Mouse (Mus musculus): Measurements from ENCODE around the gene Sgpp2. TPM values are rescaled to one million over a fixed set of nuclear protein-coding genes. Genes with fewer than 3 reads are reported as not detected.

The Sgpp2 gene
- 1 to 10 TPM; 7.7 to 8.9 TPM for total RNA-seq (2021)

DNA sequence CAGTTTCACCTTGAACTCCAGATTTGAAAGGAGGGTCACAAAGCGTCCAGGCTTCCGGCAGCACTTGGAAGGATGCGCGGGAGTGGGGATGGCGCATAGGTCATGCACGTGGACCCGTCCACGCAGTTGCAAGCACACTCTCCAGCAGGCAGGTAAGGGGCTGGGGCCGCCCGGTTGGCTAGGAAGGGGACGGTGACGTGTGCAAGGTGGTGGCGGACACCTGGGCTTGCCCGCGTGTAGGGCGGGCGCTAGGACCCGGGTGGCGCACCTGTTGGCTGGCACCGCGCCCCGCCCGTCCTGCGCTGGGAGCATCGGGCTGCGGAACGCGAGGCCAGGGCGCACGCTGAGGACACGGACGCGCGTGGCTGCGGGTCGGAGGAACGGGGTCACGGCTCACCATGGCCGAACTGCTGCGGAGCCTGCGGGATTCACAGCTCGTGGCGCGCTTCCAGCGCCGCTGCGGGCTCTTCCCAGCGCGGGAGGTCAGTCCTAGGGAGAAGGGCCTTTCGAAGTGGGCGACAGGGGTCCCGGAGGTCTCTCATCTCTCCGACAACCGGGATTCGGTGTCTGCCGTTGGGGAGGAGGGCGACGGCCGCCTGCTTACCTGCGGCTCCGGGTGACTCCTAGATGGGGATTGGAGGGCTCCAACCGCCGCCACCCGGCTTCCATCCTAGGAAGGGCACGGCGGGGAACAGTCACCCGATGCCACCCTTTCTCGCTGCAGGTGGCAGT, at the start of gene Sgpp2:
Gene Sgpp2 (plus strand): TSS at position 325 of the 732 bp plus-strand sequence.
- intact Hi-C loops (cut with DNase I), result loop anchor here (2.0 to 5.0 kb wide), 3 partner anchors 62 to 109 kb away; no protein-coding TSS in a partner anchor
- peak; percentile 19 to 23 for DNase-seq (ENCODE audit: low spot score in 2 of 2)

DNA sequence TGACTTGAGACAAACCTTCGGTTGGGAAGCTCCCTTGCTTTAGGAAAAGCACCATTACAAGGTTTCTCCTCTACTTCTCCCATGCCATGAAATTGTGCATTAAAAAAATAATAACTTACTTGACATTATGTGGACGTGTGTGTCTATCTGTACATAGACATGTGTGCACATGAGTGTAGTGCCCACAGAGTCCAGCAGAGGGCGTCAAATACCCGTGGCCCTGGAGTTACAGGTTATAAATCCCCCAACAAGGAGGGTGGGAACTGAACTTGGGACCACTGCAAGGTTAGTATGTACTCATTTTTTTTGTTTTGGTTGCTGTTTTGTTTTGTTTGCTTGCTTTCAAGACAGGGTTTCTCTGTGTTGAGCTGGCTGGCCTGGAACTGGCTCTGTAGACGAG, 42.6 kb upstream of the Sgpp2 start:
- DNase-seq (ENCODE audit: low spot score in 2 of 2), result no peak
- intact Hi-C loops (cut with DNase I), result no loop called here

GRCm38 (mm10) chr1:78272915-78273314, 37.2 kb upstream of the Sgpp2 start:
- intact Hi-C loops (cut with DNase I), result no loop called here
- no peak for DNase-seq (ENCODE audit: low spot score in 2 of 2)

GRCm38 (mm10) chr1:78279128-78279527, 31.0 kb upstream of the Sgpp2 start:
- intact Hi-C loops (cut with DNase I), result no loop called here
- no peak for DNase-seq (ENCODE audit: low spot score in 2 of 2)

- intact Hi-C loops (cut with DNase I), result no loop called here
- no peak for DNase-seq (ENCODE audit: low spot score in 2 of 2)
Measured at GRCm38 (mm10) chr1:78292397-78292796, 17.7 kb upstream of the Sgpp2 start.

DNA sequence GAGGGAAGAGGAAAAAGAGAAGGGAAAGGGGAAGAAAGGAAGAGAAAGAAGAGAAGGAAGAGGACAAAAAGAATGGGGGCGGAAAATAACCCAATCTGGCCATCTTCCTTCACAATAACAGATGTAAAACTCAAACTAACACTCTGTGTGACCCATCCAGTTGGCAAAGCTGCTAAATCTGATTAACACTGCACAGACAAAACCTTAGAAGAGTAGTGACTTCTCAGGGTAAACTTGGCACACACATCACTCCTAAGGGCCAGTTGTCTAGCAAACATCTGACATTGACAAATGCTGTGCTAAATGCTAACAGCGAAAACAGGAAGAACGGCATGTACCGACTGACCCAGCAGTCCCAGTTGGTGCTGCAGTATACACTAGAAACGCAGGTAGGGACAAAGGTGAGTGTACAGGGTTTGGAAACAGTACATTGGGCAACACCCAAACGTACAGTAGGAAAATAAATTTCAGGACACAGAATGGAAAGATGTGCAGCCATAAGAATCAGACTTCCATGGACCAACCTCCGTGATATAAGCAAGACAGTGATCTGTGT, 10.4 kb upstream of the Sgpp2 start:
- DNase-seq (ENCODE audit: low spot score in 2 of 2), result no peak
- intact Hi-C loops (cut with DNase I), result no loop called here

DNA sequence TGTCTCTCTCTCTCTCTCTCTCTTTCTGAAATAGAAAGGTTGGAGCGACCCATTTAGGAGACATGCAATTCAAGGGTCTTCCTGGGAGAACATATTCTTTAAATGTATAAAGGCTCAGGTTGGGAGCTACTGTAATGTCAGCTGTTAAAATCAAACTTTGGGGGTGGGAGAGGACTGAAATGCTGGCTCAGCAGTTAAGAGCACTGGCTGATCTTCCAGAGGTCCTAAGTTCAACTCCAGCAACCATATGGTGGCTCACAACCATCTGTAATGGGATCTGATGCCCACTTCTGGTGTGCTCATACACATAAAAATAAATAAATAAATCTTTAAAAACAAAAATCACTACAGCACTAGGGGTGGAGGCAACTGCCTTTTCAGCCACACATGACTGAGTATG, 1.5 kb upstream of the Sgpp2 start:
- DNase-seq (ENCODE audit: low spot score in 2 of 2), result no peak

DNA sequence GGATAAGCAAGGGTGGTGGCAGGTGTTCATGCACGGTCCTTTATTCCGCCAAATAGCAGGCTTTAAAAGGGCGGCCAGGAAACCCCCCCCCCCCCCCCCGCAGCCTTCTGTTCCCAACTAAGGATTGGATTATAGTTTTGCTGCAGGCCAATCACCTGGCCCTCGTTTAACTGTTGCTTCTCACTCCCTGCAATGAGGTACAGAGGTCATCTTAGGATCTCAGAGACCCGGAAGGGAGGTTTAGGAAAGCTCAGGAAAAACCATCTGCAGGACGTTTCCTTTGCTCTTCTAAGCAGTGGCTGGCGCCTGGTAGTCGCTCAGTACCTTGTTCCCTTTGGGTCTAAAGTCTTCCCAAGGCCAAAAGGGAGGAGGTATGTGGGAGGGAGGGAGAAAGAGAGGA, 865 bp upstream of the Sgpp2 start:
- no peak for DNase-seq (ENCODE audit: low spot score in 2 of 2)
- intact Hi-C loops (cut with DNase I), result no loop called here

More for the DNA sequence above, 1.5 kb upstream of the Sgpp2 start:
- intact Hi-C loops (cut with DNase I), result no loop called here

GRCm38 (mm10) chr1:78310861-78311341, 756 bp downstream of the Sgpp2 start:
- peak; percentile 16 to 61 for DNase-seq (ENCODE audit: low spot score in 2 of 2)
- intact Hi-C loops (cut with DNase I), result loop anchor here (2.0 to 5.0 kb wide), 3 partner anchors 61 to 108 kb away; no protein-coding TSS in a partner anchor

GRCm38 (mm10) chr1:78311482-78311881, 1.3 kb downstream of the Sgpp2 start:
- intact Hi-C loops (cut with DNase I), result loop anchor here (2.0 to 5.0 kb wide), 3 partner anchors 61 to 107 kb away; no protein-coding TSS in a partner anchor
- DNase-seq (ENCODE audit: low spot score in 2 of 2), result no peak

DNA sequence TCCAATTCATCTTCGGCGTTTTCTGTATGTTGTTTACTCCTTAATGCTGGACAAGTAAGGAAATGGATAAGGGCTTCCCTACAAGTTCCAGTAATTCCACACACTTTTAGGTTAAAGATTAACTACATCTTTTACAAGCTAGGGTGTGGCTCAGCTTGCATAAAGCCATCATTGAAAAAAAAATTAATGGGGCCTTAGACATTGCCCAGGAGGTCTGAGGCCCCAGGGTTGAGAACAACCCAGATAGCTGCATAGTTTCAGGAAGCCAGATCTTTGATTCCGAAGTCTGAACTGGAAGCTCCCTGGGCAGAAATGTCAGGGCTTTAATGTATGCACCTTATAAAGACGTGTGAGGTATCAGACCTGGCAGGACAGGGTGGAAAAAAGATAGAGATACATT, 2.8 kb downstream of the Sgpp2 start:
- intact Hi-C loops (cut with DNase I), result loop anchor here (5.0 kb wide), 2 partner anchors 59 to 96 kb away; no protein-coding TSS in a partner anchor
- no peak for DNase-seq (ENCODE audit: low spot score in 2 of 2)

DNA sequence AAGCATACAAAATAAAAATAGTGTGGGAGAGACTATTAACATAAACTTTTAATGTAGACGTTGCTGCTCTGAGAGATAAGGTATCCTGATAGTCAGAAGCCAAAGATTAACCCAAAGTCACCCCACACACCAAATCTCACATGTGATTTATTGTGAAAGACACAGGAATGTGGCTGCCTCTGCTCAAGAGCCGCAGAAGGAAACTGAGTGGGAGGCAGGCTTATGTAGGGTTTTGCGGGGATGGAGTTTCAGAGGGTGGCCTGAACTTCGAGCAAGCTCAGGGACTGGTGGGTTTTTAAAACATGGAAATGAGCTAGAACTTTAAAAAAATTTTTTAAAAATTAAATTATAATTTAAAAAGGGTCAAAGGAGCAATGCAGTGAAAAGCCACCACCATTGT, 3.8 kb downstream of the Sgpp2 start:
- DNase-seq (ENCODE audit: low spot score in 2 of 2), result peak in 1 of 2 experiments; percentile 5
- intact Hi-C loops (cut with DNase I), result loop anchor here (5.0 kb wide), 2 partner anchors 58 to 97 kb away; no protein-coding TSS in a partner anchor

DNA sequence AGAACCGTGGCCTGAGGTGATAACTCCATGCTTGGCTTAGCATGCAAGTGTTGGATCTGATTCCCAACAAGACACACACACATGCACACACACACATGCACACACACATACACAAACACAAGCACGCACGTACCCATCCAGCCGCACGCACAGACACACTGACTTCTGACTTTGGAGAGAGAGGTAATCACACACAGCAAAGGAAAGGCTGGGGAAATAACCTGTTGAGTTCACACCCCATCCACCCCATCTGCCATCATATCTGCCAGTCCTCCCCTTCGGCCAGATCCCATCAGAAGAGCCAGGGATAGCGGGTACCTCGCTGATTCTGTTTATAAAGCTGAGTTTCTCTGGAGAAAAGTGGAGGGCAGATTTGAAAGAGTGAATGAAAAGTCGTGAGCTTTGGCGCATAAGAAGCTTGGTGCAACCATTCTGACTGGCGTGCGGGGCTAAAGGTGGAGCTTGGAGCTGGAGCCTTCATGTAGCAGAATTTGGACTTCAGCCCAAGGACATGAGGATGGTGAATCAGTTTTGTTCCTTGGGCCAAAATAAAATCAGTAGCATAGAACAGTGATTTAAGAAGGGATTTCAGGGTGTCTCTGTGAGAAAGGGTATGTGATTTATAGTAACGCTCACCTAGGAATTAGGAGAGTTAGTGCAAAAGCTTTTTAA, 8.1 kb downstream of the Sgpp2 start:
- intact Hi-C loops (cut with DNase I), result no loop called here

DNA sequence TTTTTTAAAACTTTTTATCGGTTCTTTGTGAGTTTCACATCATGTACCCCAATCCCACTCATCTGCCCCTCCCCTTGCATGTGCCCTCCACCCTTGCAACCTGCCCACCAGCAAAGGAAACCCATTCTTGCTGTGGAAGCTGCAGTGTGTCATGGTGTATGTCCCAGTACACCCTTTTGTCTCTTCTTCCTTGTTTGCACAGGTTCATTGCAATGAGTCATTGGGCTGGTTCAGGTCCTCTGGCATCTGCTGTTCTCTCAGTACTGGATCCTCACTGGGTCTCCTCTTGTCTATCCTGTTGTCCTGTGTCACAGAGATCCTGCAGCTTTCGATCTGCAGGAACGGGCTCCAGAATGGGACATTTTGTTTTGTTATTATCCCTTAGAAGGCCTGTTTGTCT, 10.1 kb downstream of the Sgpp2 start:
- no peak for DNase-seq (ENCODE audit: low spot score in 2 of 2)
- intact Hi-C loops (cut with DNase I), result no loop called here

More for the DNA sequence above, 8.1 kb downstream of the Sgpp2 start:
- DNase-seq (ENCODE audit: low spot score in 2 of 2), result no peak

DNA sequence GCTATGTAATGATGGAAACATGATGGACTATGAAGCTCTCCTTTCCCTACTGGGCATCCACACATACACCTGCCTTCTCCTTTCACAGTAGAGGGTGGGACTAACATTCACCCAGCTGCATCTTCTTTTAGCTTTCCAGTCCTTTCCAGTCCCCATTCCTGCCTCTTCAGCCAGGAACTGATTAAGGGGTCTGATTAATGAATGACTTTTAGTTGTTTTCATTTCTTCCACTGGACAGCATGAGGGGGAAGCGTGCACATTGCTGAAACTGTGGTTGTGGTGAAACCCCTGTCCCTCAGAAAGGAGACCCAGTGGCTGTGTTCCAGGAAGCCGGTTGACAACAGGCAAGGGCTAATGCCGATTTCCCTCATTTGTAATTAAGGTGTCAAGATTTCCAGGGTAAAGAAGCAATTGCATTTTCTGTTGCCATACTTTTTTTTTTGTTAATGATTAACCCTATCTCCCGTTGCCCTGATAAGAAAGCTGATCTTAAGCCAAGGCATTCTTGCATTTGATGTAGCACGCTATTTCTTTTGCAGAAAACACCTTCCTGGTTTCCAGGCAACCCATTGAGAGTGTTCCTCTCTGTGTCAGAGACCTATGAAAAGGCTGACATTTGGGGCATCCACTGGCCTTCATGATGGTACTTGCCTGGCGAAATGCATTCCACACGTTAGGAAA, 12.1 kb downstream of the Sgpp2 start:
- intact Hi-C loops (cut with DNase I), result no loop called here
- no peak for DNase-seq (ENCODE audit: low spot score in 2 of 2)

DNA sequence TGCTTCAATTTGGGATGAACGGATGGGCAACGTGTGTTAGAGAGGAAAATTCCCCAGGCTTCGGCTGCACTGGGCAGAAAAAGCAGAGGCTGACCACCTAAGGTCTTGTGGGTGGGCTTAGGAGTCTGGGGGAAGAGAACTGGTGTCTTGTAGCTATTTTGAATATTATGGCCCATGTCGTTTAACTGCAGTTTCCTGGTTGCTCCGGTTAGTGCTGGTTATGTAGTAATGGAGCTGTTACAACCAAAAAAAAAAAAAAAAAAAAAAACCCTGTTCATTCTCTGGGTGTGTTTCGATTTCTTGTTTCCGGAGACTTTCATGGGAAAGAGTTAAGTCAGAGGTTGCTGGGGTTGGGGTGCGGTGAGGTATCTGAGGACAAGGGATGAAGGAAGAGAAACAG, 12.7 kb downstream of the Sgpp2 start:
- intact Hi-C loops (cut with DNase I), result no loop called here
- DNase-seq (ENCODE audit: low spot score in 2 of 2), result no peak

DNA sequence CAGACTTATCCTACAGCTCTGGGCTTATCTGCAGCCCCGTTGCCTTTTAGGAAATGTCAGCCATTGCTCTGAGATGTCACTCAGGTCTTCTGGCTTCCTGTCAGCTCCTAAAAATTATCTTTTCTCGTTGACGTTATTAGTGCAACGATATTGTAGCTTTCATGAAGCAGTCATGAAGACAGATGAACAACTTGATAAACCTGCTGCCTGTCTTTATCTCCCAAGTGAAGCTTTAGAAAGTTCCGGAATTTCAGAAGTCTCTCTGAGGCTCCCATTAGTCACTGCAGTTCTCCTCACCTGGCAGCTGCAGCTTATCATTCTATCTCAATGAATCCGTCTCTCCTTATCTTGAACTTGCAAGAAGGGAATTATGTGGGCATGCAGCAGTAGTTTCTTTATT, 13.9 kb downstream of the Sgpp2 start:
- no peak for DNase-seq (ENCODE audit: low spot score in 2 of 2)
- intact Hi-C loops (cut with DNase I), result no loop called here

GRCm38 (mm10) chr1:78325851-78326250, 15.7 kb downstream of the Sgpp2 start:
- intact Hi-C loops (cut with DNase I), result no loop called here
- no peak for DNase-seq (ENCODE audit: low spot score in 2 of 2)

DNA sequence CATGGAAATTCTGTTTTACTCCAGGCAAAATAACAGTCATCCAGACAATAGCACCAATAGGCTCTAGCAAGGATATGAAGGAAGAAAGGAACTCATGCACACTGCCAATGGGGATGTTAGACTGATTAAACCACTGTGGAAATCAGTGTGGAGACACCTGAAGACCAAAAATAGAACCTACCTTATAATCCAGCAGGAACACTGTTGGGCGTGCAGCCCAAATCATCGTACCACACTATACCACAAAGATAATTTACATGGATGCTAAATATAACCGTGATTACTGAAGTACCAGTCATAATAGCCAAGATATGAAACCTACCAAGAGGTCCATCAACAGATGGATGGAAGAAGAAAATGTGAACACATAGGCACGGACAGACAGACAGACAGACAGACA, 18.5 kb downstream of the Sgpp2 start:
- intact Hi-C loops (cut with DNase I), result no loop called here
- no peak for DNase-seq (ENCODE audit: low spot score in 2 of 2)

DNA sequence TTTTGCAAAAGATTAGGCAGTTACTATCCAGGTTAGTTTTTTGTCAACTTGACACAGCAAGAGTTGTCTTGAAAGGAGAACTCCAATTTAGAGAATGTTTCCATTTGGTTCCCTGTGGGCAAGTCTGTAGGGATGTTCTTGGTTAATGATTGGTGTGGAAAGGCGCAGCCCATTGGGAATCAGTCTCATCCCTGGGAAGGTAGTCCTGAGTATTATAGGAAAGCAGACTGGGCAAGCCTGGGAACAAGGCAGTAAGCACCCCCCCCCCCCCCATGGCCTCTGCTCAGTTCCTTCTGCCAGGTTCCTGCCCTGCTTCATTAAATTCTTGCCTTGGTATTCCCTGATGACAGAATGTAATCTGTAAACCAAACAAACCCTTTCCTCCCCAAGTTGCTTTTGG, 19.7 kb downstream of the Sgpp2 start:
- no peak for DNase-seq (ENCODE audit: low spot score in 2 of 2)
- intact Hi-C loops (cut with DNase I), result no loop called here
